Mouse (Mus musculus): ENCODE measurements at regions not wholly inside any gene's neighbourhood (a gene's known extent, or its start where the extent isn't known, plus 50 kb on each side); places are given as distances from the start of the nearest gene placed in this dataset.

- DNase-seq = no peak
These were observed 50.3 kb upstream of the Pias1 start for GRCm38 (mm10) chr9:63038031-63038430.

All from kidney, postnatal 36 days (tissue).